In the genomic region with DNA sequence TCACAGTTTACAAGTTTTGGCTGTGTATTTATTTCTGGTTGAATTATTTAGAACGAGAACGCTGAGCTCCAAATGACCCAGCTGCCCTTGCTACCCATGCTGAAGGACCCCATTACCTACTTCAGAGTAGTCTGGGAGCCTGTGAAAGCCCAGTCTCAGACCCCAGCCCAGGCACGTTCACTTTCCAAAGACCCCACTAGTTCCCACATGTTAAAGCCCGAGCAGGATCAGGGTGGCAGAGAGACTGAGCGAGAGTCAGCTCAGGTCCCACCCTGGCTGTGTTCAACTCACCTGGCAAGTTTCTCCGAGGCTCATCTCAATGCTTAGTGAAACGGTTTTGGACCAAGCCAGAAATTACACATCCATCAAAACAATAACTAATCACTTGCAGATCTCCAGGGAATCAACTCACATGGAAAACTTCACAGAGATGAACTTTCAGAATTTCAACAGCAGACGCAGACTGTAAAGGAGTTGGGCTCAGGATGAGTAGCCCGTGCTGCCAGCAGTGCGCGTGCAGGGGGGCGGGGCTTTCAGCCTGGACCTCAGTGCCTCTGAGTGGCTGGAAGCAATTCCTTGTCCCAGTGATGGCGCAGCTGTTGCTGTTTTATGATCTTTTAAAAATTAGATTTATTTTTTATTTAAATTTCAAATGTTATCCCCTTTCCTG, we compare ENCODE assay signal across 8 mouse cellular contexts. TPM values are rescaled to one million over a fixed set of nuclear protein-coding genes. Genes with fewer than 3 reads are reported as not detected.
DNase-seq lines count a peak whose midpoint lies in the region; ATAC-seq and TF ChIP-seq lines count a peak whose summit lies in the region.

No protein-coding gene starts in this region.

- 0 out of 2 replicates have a peak overlapping the region, but pooled peaks have one; percentile 35 for H3K9ac ChIP-seq in hindbrain, embryonic 14.5 days
- no peak overlapping the region for H3K9ac ChIP-seq in limb, embryonic 15.5 days
- no peak overlapping the region; the same call in 1 of the 2 replicates for H3K9ac ChIP-seq in midbrain, embryonic 13.5 days (replicated peaks)

- intact Hi-C loops in gastrocnemius, adult 2 months (cut with DNase I), result no loop called here

- WGBS in hindbrain, embryonic 14.5 days, result 5% methylated on average over 13 of the region's 13 CpGs
- WGBS in limb, embryonic 15.5 days, result 4% methylated on average over 13 of the region's 13 CpGs
- 6% methylated on average over 13 of the region's 13 CpGs for WGBS in midbrain, embryonic 13.5 days

- peak; percentile 28 for ATAC-seq in frontal cortex, adult (ENCODE audit: low TSS enrichment)
- ATAC-seq in hindbrain, embryonic 14.5 days (ENCODE audit: low FRiP score), result no peak
- ATAC-seq in limb, embryonic 15.5 days (ENCODE audit: insufficient number of reproducible peaks, low FRiP score, low TSS enrichment, low read depth), result 0 out of 2 replicates have a peak, but pooled peaks have one; percentile 67
- ATAC-seq in midbrain, embryonic 13.5 days, result 0 out of 2 replicates have a peak, but pooled peaks have one; percentile 27

- peak overlapping the region; percentile 59 for H3K4me2 ChIP-seq in hindbrain, embryonic 14.5 days (replicated peaks)
- peak overlapping the region; percentile 70 for H3K4me2 ChIP-seq in limb, embryonic 15.5 days
- peak overlapping the region; percentile 68 for H3K4me2 ChIP-seq in midbrain, embryonic 13.5 days (replicated peaks)

- no peak for TF ChIP-seq CTCF in gastrocnemius, adult 2 months (IDR thresholded peaks at IDR 0.05)

- H3K4me3 ChIP-seq in gastrocnemius, adult 2 months, result peak overlapping the region; percentile 89
- peak overlapping the region; percentile 33 for H3K4me3 ChIP-seq in hindbrain, embryonic 14.5 days (replicated peaks; ENCODE audit: low read length)
- peak overlapping the region; percentile 39 for H3K4me3 ChIP-seq in limb, embryonic 15.5 days
- peak overlapping the region; percentile 46 for H3K4me3 ChIP-seq in midbrain, embryonic 13.5 days (replicated peaks)

- no peaks in the 10 kb centered on the region for H3K27me3 ChIP-seq in hindbrain, embryonic 14.5 days (ENCODE audit: control insufficient read depth, insufficient read depth, low read length)
- H3K27me3 ChIP-seq in limb, embryonic 15.5 days, result no peaks in the 10 kb centered on the region
- 0 out of 2 replicates have a peak, but pooled peaks cover 3% of the 10 kb centered on the region for H3K27me3 ChIP-seq in midbrain, embryonic 13.5 days

- H3K36me3 ChIP-seq in hindbrain, embryonic 14.5 days (replicated peaks; ENCODE audit: control insufficient read depth, insufficient read depth), result no peaks in the 10 kb centered on the region
- H3K36me3 ChIP-seq in limb, embryonic 15.5 days, result no peaks in the 10 kb centered on the region
- no peaks in the 10 kb centered on the region for H3K36me3 ChIP-seq in midbrain, embryonic 13.5 days

- peaks cover 6% of the 10 kb centered on the region; the same call in 1 of the 2 replicates for H3K4me1 ChIP-seq in hindbrain, embryonic 14.5 days (replicated peaks; ENCODE audit: control insufficient read depth, insufficient read depth, low read length)
- peaks cover 15% of the 10 kb centered on the region for H3K4me1 ChIP-seq in limb, embryonic 15.5 days
- H3K4me1 ChIP-seq in midbrain, embryonic 13.5 days (replicated peaks), result peaks cover 13% of the 10 kb centered on the region

- H3K27ac ChIP-seq in gastrocnemius, adult 2 months, result peak overlapping the region; percentile 92
- no peak overlapping the region for H3K27ac ChIP-seq in hindbrain, embryonic 14.5 days
- H3K27ac ChIP-seq in limb, embryonic 15.5 days, result 0 out of 2 replicates have a peak overlapping the region, but pooled peaks have one; percentile 3
- H3K27ac ChIP-seq in midbrain, embryonic 13.5 days, result peak overlapping the region; percentile 25; the same call in 1 of the 2 replicates

- H3K9me3 ChIP-seq in hindbrain, embryonic 14.5 days (ENCODE audit: control insufficient read depth, low read length), result no peaks in the 10 kb centered on the region
- H3K9me3 ChIP-seq in limb, embryonic 15.5 days, result no peaks in the 10 kb centered on the region
- no peaks in the 10 kb centered on the region for H3K9me3 ChIP-seq in midbrain, embryonic 13.5 days

- DNase-seq in frontal cortex, postnatal 36 days (ENCODE audit: low spot score in 2 of 2), result no peak
- peak; percentile 61 to 67 for DNase-seq in cerebellum, postnatal 10 days
- DNase-seq in gastrocnemius, adult 2 months, result peak; percentile 77
- DNase-seq in hindbrain, embryonic 14.5 days (ENCODE audit: low spot score), result no peak
- DNase-seq in thymus, postnatal 14 days, result peak; percentile 54

RNA-seq across cellular contexts. Expression of a gene that starts 0.8 kb away (rescaled TPM):
- total RNA-seq in gastrocnemius, adult 2 months (2021), result 10 to 100 TPM; 48.5 to 62.6 TPM
- polyA plus RNA-seq in hindbrain, embryonic 14.5 days (2014; fragmentation: Nextera tagmentation; extraction: Ambion mirVana), result 10.4 and 13.2 TPM in 2 replicates
- polyA plus RNA-seq in limb, embryonic 15.5 days (2015; fragmentation: Nextera tagmentation; extraction: Ambion mirVana), result 10.0 and 12.2 TPM in 2 replicates
- polyA plus RNA-seq in midbrain, embryonic 13.5 days (2015; fragmentation: Nextera tagmentation; extraction: Ambion mirVana), result 8.1 and 8.4 TPM in 2 replicates

RNA-seq across cellular contexts. Expression of a gene that starts 27.3 kb away (rescaled TPM):
- not detected for total RNA-seq in gastrocnemius, adult 2 months (2021)
- polyA plus RNA-seq in hindbrain, embryonic 14.5 days (2014; fragmentation: Nextera tagmentation; extraction: Ambion mirVana), result 0.16 TPM in 1 of 2 replicates, not detected in the other
- polyA plus RNA-seq in limb, embryonic 15.5 days (2015; fragmentation: Nextera tagmentation; extraction: Ambion mirVana), result 0.12 TPM in 1 of 2 replicates, not detected in the other
- not detected in 2 replicates for polyA plus RNA-seq in midbrain, embryonic 13.5 days (2015; fragmentation: Nextera tagmentation; extraction: Ambion mirVana)

RNA-seq across cellular contexts. Expression of a gene that starts 30.9 kb away (rescaled TPM):
- total RNA-seq in gastrocnemius, adult 2 months (2021), result 1 to 10 TPM; 1.7 to 1.9 TPM
- 4.2 and 6.4 TPM in 2 replicates for polyA plus RNA-seq in hindbrain, embryonic 14.5 days (2014; fragmentation: Nextera tagmentation; extraction: Ambion mirVana)
- polyA plus RNA-seq in limb, embryonic 15.5 days (2015; fragmentation: Nextera tagmentation; extraction: Ambion mirVana), result 5.7 and 6.7 TPM in 2 replicates
- polyA plus RNA-seq in midbrain, embryonic 13.5 days (2015; fragmentation: Nextera tagmentation; extraction: Ambion mirVana), result 6.8 and 10.1 TPM in 2 replicates

Comparison
In these comparisons a context has a peak if more than half of its experiments do, and no peak if none do; other contexts are left out.
1. DNase-seq: peak in cerebellum, postnatal 10 days (2 of 2), gastrocnemius, adult 2 months (single experiment) and thymus, postnatal 14 days (single experiment); none in frontal cortex, postnatal 36 days (0 of 2) and hindbrain, embryonic 14.5 days (single experiment).
2. H3K4me3 ChIP-seq: peak in every context shown above with its lines; median percentile 89 in gastrocnemius, adult 2 months; 46 in midbrain, embryonic 13.5 days; 39 in limb, embryonic 15.5 days; 33 in hindbrain, embryonic 14.5 days.
3. Peak in every context shown above with its lines, with median percentiles within 50 percentile points of each other: H3K4me2 ChIP-seq.